Mouse (Mus musculus): ENCODE data around the gene Dip2b. TPM values are rescaled to one million over a fixed set of nuclear protein-coding genes. Genes with fewer than 3 reads are reported as not detected.

The Dip2b gene
- polyA plus RNA-seq, 1 experiment from 2014 or later, result 11.0 TPM

DNA sequence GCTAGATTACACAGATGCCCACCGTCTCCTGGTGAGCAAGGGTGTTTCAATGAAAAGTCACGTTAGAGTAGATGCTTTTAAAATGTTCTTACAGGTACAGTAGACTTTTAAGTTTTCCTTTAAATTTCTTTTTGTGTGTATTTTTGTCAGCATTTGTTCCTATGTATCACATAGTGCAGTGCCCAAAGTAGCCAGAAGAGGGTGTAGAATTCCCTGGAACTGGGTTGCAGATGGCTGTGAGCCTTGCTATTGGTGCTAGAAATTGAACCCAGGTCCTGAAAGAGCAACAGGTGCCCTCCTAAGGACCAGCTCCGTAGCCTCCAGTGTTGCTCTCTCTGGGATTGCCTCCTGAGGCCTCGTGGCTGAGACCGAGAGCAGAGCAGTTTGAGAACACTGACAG, 150.1 kb downstream of the Dip2b start:
- 91% methylated on average over 5 of the region's 5 CpGs for WGBS
- Histone ChIP-seq H3K9ac (no peak overlapping the region), H3K4me3 (no peak overlapping the region), H3K27ac (no peak overlapping the region), H3K36me3 (peaks cover 93% of the 10 kb centered on the region), H3K4me1 (no peaks in the 10 kb centered on the region), H3K27me3 (no peaks in the 10 kb centered on the region), H3K9me3 (no peaks in the 10 kb centered on the region), H3K4me2 (replicated peaks) (no peak overlapping the region)
- ATAC-seq (ENCODE audit: low FRiP score, low read depth), result no peak

- no peak for ATAC-seq (ENCODE audit: low FRiP score, low read depth)
- Histone ChIP-seq H3K4me3 (no peak overlapping the region), H3K4me1 (no peaks in the 10 kb centered on the region), H3K27me3 (no peaks in the 10 kb centered on the region), H3K9me3 (no peaks in the 10 kb centered on the region), H3K4me2 (replicated peaks) (no peak overlapping the region), H3K27ac (no peak overlapping the region), H3K36me3 (peaks cover 93% of the 10 kb centered on the region), H3K9ac (no peak overlapping the region)
- 79% methylated on average over 14 of the region's 14 CpGs for WGBS
Measured at GRCm38 (mm10) chr15:100188962-100189404, 150.5 kb downstream of the Dip2b start.

DNA sequence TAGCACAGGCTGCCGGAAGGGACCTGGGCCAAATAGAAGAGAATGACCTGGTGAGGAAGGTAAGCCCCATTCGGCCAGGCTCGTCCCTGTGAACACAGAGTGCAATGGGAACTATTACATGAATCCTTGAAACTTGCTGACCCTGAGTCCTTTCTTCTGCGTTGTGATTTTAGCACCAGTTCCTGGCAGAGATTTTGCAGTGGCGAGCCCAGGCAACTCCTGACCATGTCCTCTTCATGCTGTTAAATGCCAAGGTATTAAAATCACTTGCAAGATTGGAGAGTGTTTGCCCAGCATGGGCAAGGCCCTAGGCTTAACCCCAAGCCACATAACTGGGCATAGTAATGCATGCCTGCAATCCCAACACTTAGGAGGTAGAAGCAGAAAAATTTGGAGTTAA, 151.6 kb downstream of the Dip2b start:
- no peak for ATAC-seq (ENCODE audit: low FRiP score, low read depth)
- WGBS, result 92% methylated on average over 5 of the region's 5 CpGs
- peaks cover 93% of the 10 kb centered on the region for H3K36me3 ChIP-seq
- no peak overlapping the region for H3K4me3 ChIP-seq
- H3K4me2 ChIP-seq (replicated peaks), result no peak overlapping the region
- H3K9me3 ChIP-seq, result no peaks in the 10 kb centered on the region
- no peak overlapping the region for H3K9ac ChIP-seq
- no peak overlapping the region for H3K27ac ChIP-seq
- no peaks in the 10 kb centered on the region for H3K4me1 ChIP-seq
- no peaks in the 10 kb centered on the region for H3K27me3 ChIP-seq

DNA sequence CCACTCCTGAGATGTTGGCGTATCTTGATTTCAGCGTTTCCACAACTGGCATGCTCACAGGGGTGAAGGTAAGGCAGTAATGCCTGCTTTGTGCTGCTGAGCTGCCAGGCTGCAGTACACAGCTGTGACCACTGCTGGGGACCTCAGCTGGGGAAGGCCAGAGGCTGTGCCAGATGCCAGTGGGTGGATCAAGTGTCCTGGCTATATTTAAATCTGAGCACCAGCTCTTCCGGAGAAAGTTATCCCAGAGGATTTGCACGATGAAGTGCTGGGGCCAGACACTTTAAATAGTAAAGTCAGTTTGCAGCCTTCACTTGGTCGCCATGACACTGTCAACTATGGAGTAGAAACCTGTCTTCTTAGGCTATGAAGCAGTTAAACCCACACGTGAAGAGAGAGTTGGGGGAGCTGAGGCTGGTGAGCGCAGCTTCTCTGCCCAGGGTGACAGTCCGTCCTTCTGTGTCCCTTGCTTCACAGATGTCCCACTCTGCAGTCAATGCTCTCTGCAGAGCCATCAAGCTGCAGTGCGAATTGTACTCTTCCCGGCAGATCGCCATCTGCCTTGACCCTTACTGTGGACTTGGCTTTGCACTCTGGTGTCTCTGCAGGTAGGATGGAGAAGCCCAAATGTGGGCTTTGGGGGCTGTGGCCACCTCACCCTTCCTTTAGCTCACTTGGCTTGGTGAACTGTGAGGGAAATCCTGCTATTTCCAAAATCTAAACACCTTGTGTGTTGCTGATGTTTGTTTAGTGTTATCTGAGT, 160.7 kb downstream of the Dip2b start:
- Histone ChIP-seq H3K4me2 (replicated peaks) (no peak overlapping the region), H3K27me3 (no peaks in the 10 kb centered on the region), H3K4me3 (no peak overlapping the region), H3K9ac (no peak overlapping the region), H3K27ac (no peak overlapping the region), H3K36me3 (peaks cover 85% of the 10 kb centered on the region), H3K9me3 (no peaks in the 10 kb centered on the region), H3K4me1 (no peaks in the 10 kb centered on the region)
- 79% methylated on average over 11 of the region's 11 CpGs for WGBS
- ATAC-seq (ENCODE audit: low FRiP score, low read depth), result no peak; the same call in 1 of the 2 replicates

DNA sequence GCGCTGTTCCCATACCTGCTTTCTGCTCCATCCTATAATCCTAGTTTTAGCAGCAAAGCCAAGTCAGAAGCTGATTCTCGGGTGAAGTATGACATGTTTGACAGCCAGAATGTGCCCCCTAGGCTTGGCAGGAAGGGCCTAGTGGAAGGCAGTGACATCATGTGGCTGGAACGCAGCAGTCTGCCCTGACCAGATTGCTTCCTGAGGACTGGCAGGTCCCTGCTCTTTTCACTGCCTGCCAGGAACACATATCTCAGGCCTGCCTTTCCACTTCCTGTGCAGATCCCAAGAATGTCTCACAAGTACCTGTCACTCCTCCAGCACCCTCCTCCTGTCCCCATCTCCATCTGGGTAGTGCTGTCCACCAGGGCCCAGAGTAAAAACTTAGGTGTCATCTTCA, 161.3 kb downstream of the Dip2b start:
- H3K4me1 ChIP-seq, result no peaks in the 10 kb centered on the region
- H3K36me3 ChIP-seq, result peaks cover 86% of the 10 kb centered on the region
- H3K27me3 ChIP-seq, result no peaks in the 10 kb centered on the region
- H3K27ac ChIP-seq, result no peak overlapping the region
- H3K4me2 ChIP-seq (replicated peaks), result no peak overlapping the region
- H3K9me3 ChIP-seq, result no peaks in the 10 kb centered on the region
- ATAC-seq (ENCODE audit: low FRiP score, low read depth), result no peak
- WGBS, result 63% methylated on average over 3 of the region's 3 CpGs
- H3K9ac ChIP-seq, result no peak overlapping the region
- H3K4me3 ChIP-seq, result no peak overlapping the region

GRCm38 (mm10) chr15:100201806-100202205, 163.3 kb downstream of the Dip2b start:
- no peaks in the 10 kb centered on the region for H3K9me3 ChIP-seq
- no peak overlapping the region for H3K4me2 ChIP-seq (replicated peaks)
- no peak overlapping the region for H3K4me3 ChIP-seq
- ATAC-seq (ENCODE audit: low FRiP score, low read depth), result no peak
- no peak overlapping the region for H3K27ac ChIP-seq
- no peak overlapping the region for H3K9ac ChIP-seq
- H3K4me1 ChIP-seq, result no peaks in the 10 kb centered on the region
- WGBS, result 90% methylated on average over 3 of the region's 3 CpGs
- peaks cover 84% of the 10 kb centered on the region for H3K36me3 ChIP-seq
- no peaks in the 10 kb centered on the region for H3K27me3 ChIP-seq

GRCm38 (mm10) chr15:100202431-100203015, 164.1 kb downstream of the Dip2b start:
- no peak for ATAC-seq (ENCODE audit: low FRiP score, low read depth)
- no peaks in the 10 kb centered on the region for H3K9me3 ChIP-seq
- H3K4me2 ChIP-seq (replicated peaks), result no peak overlapping the region
- no peaks in the 10 kb centered on the region for H3K4me1 ChIP-seq
- H3K27me3 ChIP-seq, result no peaks in the 10 kb centered on the region
- peaks cover 84% of the 10 kb centered on the region for H3K36me3 ChIP-seq
- no peak overlapping the region for H3K27ac ChIP-seq
- no peak overlapping the region for H3K4me3 ChIP-seq
- WGBS, result 86% methylated on average over 4 of the region's 4 CpGs
- H3K9ac ChIP-seq, result no peak overlapping the region

DNA sequence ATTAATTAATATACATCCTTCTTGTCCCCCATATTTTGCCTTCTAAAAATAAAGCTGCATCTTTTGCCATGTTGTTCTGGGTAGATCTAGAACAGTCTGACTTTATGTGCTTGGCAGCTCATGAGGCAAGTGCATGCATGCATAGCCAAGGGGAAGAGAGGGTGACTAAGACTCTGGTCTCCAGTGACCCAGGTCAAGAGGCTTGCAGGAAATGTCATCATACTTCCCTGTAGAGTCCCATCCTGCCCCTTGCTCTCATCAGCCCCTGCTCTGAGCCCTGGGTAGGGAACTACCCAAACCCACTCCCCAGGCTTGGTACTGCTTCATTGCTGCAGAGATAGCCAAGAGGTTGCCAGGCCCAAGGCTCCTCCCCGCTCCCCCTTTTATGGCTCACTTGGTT, 166.1 kb downstream of the Dip2b start:
- H3K9ac ChIP-seq, result no peak overlapping the region
- no peaks in the 10 kb centered on the region for H3K9me3 ChIP-seq
- H3K4me3 ChIP-seq, result no peak overlapping the region
- H3K4me1 ChIP-seq, result no peaks in the 10 kb centered on the region
- peaks cover 86% of the 10 kb centered on the region for H3K36me3 ChIP-seq
- H3K4me2 ChIP-seq (replicated peaks), result no peak overlapping the region
- H3K27ac ChIP-seq, result no peak overlapping the region
- whole genome bisulfite sequencing, result 91% methylated on average over 1 of the region's 1 CpGs
- H3K27me3 ChIP-seq, result no peaks in the 10 kb centered on the region
- no peak for ATAC-seq (ENCODE audit: low FRiP score, low read depth)

GRCm38 (mm10) chr15:100210013-100210412, 171.5 kb downstream of the Dip2b start:
- no peaks in the 10 kb centered on the region for H3K4me1 ChIP-seq
- no peaks in the 10 kb centered on the region for H3K27me3 ChIP-seq
- no peak overlapping the region for H3K27ac ChIP-seq
- no peak overlapping the region for H3K4me3 ChIP-seq
- WGBS, result 95% methylated on average over 3 of the region's 3 CpGs
- H3K9ac ChIP-seq, result no peak overlapping the region
- H3K9me3 ChIP-seq, result no peaks in the 10 kb centered on the region
- H3K36me3 ChIP-seq, result peaks cover 93% of the 10 kb centered on the region
- no peak for ATAC-seq (ENCODE audit: low FRiP score, low read depth)
- H3K4me2 ChIP-seq (replicated peaks), result no peak overlapping the region

DNA sequence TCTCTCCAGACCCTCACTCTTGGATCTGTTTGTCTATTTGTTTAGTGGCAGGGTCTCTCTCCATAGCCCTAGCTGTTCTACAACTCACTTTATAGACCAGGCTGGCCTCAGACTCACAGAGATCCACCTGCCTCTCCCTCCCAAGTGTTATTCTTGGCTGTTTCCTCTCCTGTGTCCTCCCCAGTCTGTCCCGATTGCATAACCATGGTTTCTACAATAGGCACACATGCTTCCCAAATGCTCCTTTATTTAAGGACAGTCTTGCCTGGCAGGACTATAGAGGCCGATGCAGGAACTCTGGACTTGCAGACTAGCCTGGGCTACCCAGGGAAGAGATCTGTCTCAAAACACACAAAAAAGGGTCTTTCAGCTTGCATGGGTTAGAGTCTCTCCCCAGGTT, 174.9 kb downstream of the Dip2b start:
- H3K36me3 ChIP-seq, result peaks cover 79% of the 10 kb centered on the region
- no peak overlapping the region for H3K27ac ChIP-seq
- 97% methylated on average over 2 of the region's 2 CpGs for WGBS
- H3K4me1 ChIP-seq, result no peaks in the 10 kb centered on the region
- H3K9ac ChIP-seq, result no peak overlapping the region
- H3K4me2 ChIP-seq (replicated peaks), result no peak overlapping the region
- no peaks in the 10 kb centered on the region for H3K9me3 ChIP-seq
- no peaks in the 10 kb centered on the region for H3K27me3 ChIP-seq
- H3K4me3 ChIP-seq, result no peak overlapping the region
- no peak for ATAC-seq (ENCODE audit: low FRiP score, low read depth)

DNA sequence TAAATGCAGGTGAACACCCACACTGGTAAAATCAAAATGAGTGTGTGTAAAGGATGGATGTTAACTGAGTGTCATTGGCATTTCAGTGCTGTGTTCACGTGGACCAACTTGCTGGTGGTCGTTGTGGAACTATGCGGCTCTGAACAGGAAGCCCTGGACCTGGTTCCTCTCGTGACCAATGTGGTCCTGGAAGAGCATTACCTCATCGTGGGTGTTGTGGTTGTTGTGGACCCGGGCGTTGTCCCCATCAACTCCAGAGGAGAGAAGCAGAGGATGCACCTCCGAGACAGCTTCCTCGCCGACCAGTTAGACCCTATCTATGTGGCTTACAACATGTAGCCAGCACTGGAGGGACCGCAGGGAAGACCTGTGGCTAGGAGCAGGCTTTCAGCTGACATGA, 176.6 kb downstream of the Dip2b start:
- Histone ChIP-seq H3K9me3 (no peaks in the 10 kb centered on the region), H3K4me2 (replicated peaks) (no peak overlapping the region), H3K36me3 (peaks cover 63% of the 10 kb centered on the region), H3K27ac (no peak overlapping the region), H3K27me3 (no peaks in the 10 kb centered on the region), H3K4me1 (no peaks in the 10 kb centered on the region), H3K9ac (no peak overlapping the region), H3K4me3 (no peak overlapping the region)
- 88% methylated on average over 11 of the region's 11 CpGs for WGBS
- ATAC-seq (ENCODE audit: low FRiP score, low read depth), result no peak

DNA sequence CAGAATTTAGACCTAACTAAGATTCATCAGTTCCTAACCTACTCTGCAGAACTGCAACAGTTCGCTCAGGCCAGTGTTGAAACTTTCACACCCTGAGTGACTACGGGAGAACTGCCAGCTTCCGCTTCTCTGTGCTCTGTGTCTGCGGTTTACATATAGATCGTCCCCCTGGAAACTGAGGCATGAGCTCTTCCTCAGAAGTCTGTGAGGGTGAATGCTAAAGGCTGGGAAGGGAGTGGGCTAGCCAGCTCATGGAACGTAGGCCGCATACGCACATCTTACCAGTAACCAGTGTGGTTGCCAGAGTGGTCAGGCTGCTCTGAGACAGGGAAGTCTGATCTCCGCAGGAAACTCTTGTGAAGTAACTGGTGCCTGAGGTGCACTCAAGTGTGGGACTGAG, 177.7 kb downstream of the Dip2b start:
- H3K27me3 ChIP-seq, result no peaks in the 10 kb centered on the region
- peaks cover 52% of the 10 kb centered on the region for H3K36me3 ChIP-seq
- H3K4me1 ChIP-seq, result no peaks in the 10 kb centered on the region
- ATAC-seq (ENCODE audit: low FRiP score, low read depth), result no peak
- H3K4me2 ChIP-seq (replicated peaks), result no peak overlapping the region
- no peak overlapping the region for H3K9ac ChIP-seq
- H3K9me3 ChIP-seq, result no peaks in the 10 kb centered on the region
- WGBS, result 93% methylated on average over 9 of the region's 9 CpGs
- no peak overlapping the region for H3K4me3 ChIP-seq
- H3K27ac ChIP-seq, result no peak overlapping the region

- Histone ChIP-seq H3K36me3 (peaks cover 35% of the 10 kb centered on the region), H3K27me3 (no peaks in the 10 kb centered on the region), H3K4me2 (replicated peaks) (no peak overlapping the region), H3K9me3 (peaks cover 11% of the 10 kb centered on the region), H3K4me1 (no peaks in the 10 kb centered on the region), H3K27ac (no peak overlapping the region), H3K9ac (no peak overlapping the region), H3K4me3 (no peak overlapping the region)
- ATAC-seq (ENCODE audit: low FRiP score, low read depth), result no peak
- 97% methylated on average over 3 of the region's 3 CpGs for WGBS
Measured at GRCm38 (mm10) chr15:100218018-100218417, 179.6 kb downstream of the Dip2b start.

Measured in limb, embryonic 13.5 days (tissue).